Mouse (Mus musculus) c-Kit-positive CD71-negative TER-119-negative erythroid progenitor cells, embryonic 14.5 days (primary cell): Measurements from ENCODE around the gene Nkx6-1.

Source experiments
- DNase-seq: peaks from one replicate; pipeline ENCODE4 v3.0.0-alpha.2; 2013; ENCODE audit warnings: low read depth

Nkx6-1 gene

GRCm38 (mm10) chr5:101659411-101659971 lies 5.3 kb downstream of the Nkx6-1 start:
- DNase-seq, result no peak

- DNase-seq, result no peak
Observed at GRCm38 (mm10) chr5:101658984-101659290, 5.9 kb downstream of the Nkx6-1 start.

- DNase-seq, result no peak
Observed at GRCm38 (mm10) chr5:101658188-101658983, 6.4 kb downstream of the Nkx6-1 start.

- no peak for DNase-seq
Observed at GRCm38 (mm10) chr5:101657698-101658097, 7.1 kb downstream of the Nkx6-1 start.

GRCm38 (mm10) chr5:101656107-101656506 lies 8.7 kb downstream of the Nkx6-1 start:
- no peak for DNase-seq

GRCm38 (mm10) chr5:101655418-101655817 lies 9.4 kb downstream of the Nkx6-1 start:
- DNase-seq, result no peak

- no peak for DNase-seq
Observed at GRCm38 (mm10) chr5:101647726-101648686, 16.8 kb downstream of the Nkx6-1 start.

GRCm38 (mm10) chr5:101646961-101647575 lies 17.7 kb downstream of the Nkx6-1 start:
- DNase-seq, result no peak

- DNase-seq, result no peak
Observed at GRCm38 (mm10) chr5:101645071-101645470, 19.7 kb downstream of the Nkx6-1 start.

- DNase-seq, result no peak
Observed at GRCm38 (mm10) chr5:101638101-101638500, 26.7 kb downstream of the Nkx6-1 start.
